Mouse (Mus musculus) myocyte (in vitro differentiated cells): ENCODE measurements around the gene Hist3h2ba.

Experiments
- CEBPB ChIP-seq: IDR thresholded peaks from 2 replicates; pipeline ENCODE4 v1.6.1; 2011; ENCODE audit warnings: mild to moderate bottlenecking, moderate library complexity; ENCODE audit not compliant: poor library complexity, insufficient read depth, severe bottlenecking
- MAX ChIP-seq: IDR thresholded peaks from one replicate; pipeline ENCODE4 v1.6.1; 2011; ENCODE audit warnings: low read depth, mild to moderate bottlenecking, control low read depth
- MYOD1 ChIP-seq, 3 experiments: IDR thresholded peaks; one replicate each; pipeline ENCODE4 v1.6.1; 2011; ENCODE audit warnings: control low read depth in 2 of 3, low read depth in 2 of 3, mild to moderate bottlenecking in 2 of 3, moderate library complexity in 1 of 3; ENCODE audit not compliant: insufficient read length in 2 of 3, control insufficient read depth in 1 of 3
- MYOG ChIP-seq, 3 experiments: IDR thresholded peaks; one replicate each; pipeline ENCODE4 v1.6.1; 2011; ENCODE audit warnings: control low read depth in 2 of 3, low read depth in 2 of 3, mild to moderate bottlenecking in 2 of 3; ENCODE audit not compliant: insufficient read length in 2 of 3, control insufficient read depth in 1 of 3, insufficient read depth in 1 of 3
- POLR2A ChIP-seq: IDR thresholded peaks from one replicate; pipeline ENCODE4 v1.6.1; 2011; ENCODE audit warnings: low read depth, mild to moderate bottlenecking, control low read depth, moderate library complexity; ENCODE audit not compliant: insufficient read length
- POLR2AphosphoS2 ChIP-seq: IDR thresholded peaks from one replicate; pipeline ENCODE4 v1.6.1; 2011; ENCODE audit warnings: low read depth, control low read depth; ENCODE audit not compliant: insufficient read length
- REST ChIP-seq: IDR thresholded peaks from one replicate; pipeline ENCODE4 v1.6.1; 2011; ENCODE audit warnings: mild to moderate bottlenecking, control low read depth, moderate library complexity; ENCODE audit not compliant: insufficient read depth, insufficient read length
- TCF12 ChIP-seq: IDR thresholded peaks from one replicate; pipeline ENCODE4 v1.6.1; 2011; ENCODE audit warnings: mild to moderate bottlenecking, control low read depth; ENCODE audit not compliant: poor library complexity, insufficient read depth, severe bottlenecking
- USF1 ChIP-seq: IDR thresholded peaks from one replicate; pipeline ENCODE4 v1.6.1; 2011; ENCODE audit warnings: low read depth, mild to moderate bottlenecking, control low read depth, moderate library complexity

GRCm38 (mm10) chr11:58903511-58904409 lies 45.0 kb upstream of the Hist3h2ba start, which contains the start of gene Zfp39:
- no peak for TF ChIP-seq USF1
- TF ChIP-seq POLR2AphosphoS2: peak; percentile 68
- TF ChIP-seq REST: no peak
- no peak for TF ChIP-seq MAX
- peak in 1 of 3 experiments; percentile 49 for TF ChIP-seq MYOG (IDR thresholded peaks at IDR 0.05; ENCODE audit: control insufficient read depth in 1 of 3, insufficient read depth in 1 of 3, insufficient read length in 2 of 3, low read depth in 2 of 3)
- TF ChIP-seq POLR2A: peak; percentile 94
- no peak for TF ChIP-seq TCF12
- peak in 1 of 3 experiments; percentile 11 for TF ChIP-seq MYOD1 (IDR thresholded peaks at IDR 0.05; ENCODE audit: control insufficient read depth in 1 of 3, insufficient read length in 2 of 3, low read depth in 2 of 3)
- no peak for TF ChIP-seq CEBPB
